Mouse (Mus musculus) heart, postnatal 0 days (tissue): ENCODE results near the gene Pet117.

Source experiments
- CTCF ChIP-seq: IDR thresholded peaks from 2 replicates; pipeline ENCODE4 v1.5.1; 2016; ENCODE audit warnings: antibody characterized with exemption, control low read depth, low read depth
- EP300 ChIP-seq: IDR thresholded peaks from 2 replicates; pipeline ENCODE4 v1.6.1; 2016; ENCODE audit warnings: antibody characterized with exemption, low read depth

- TF ChIP-seq CTCF: no peak
- TF ChIP-seq EP300: no peak
Measured at GRCm38 (mm10) chr2:144409037-144409436, 40.2 kb downstream of the Pet117 start.
